Mouse (Mus musculus) c-Kit-negative CD71-positive TER-119-positive erythroid progenitor cells, embryonic 14.5 days (primary cell): ENCODE measurements around the gene Tmem117.

ENCODE experiments used
- DNase-seq: peaks from one replicate; pipeline ENCODE4 v3.0.0-alpha.2; 2013; ENCODE audit warnings: low read depth, low spot score

Tmem117 gene

DNA sequence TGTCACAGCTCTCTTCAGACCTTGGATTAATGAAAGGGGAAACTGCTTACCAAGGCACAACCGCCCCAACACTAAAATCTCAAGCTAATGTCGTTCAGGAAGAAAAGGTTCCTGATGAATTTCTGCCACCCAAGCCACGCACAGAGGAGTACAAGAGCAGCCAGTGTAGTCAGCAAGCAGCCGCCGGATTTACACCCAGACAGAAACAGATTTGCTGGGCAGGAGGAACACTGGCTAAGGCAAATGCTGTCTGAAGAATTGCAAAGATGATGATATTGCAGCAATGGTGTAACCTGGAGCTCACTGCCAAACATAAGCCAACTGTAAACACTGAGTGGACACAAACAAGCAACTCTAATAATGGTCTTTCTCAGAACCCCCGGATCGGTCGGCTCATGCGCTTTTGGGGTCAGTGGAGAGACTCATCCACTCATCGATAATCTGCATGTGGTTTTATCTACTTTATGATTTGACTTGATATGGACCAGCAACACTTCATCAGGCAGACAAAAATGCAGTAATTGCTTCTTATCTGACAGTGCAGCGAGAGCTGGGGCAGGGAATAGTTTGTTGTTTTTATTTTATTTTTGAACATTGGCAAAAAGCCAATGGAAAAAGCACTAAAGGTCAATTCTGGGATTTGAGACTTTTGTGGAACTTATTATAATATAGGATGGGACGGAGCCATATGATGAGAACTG is 509.8 kb downstream of the Tmem117 start:
- no peak for DNase-seq

DNA sequence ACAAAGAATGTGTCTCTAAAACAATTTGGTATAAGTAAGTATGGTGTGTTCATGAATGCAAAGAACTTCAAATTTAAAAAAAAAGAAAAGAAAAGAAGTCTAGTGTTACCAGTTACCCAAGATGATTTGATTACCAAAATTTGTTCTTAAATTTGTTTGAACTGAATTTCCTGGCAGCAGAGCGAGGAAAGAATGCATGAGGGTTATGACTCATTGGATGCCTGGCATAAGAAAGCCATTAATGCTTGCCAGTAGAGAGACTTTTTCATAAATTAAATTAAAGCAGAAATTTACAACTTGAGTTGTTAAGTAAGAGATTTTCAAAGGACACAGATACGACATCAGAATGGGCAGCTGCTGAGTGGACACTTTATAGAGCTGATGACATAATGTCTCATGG is 515.1 kb downstream of the Tmem117 start:
- no peak for DNase-seq

DNA sequence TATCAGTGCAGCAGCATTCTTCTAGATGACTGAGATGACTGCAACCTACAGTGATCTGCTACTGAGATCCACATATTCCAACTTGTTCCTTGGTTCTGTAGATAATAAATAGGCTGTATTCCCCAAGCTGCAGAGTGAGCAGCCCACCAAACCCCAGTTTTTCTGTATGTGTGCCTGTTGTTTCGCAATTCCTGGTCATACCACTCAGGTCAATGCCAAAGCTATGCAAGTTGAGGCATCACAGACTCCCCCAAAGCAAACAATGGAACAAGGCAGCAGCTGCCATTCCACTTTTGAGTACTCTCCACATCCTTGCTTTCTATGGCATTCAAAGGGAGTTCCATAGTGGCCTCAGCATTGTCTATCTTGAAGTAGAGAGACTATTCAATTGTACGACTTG is 516.1 kb downstream of the Tmem117 start:
- DNase-seq, result no peak
